Mouse (Mus musculus): ENCODE measurements at regions not wholly inside any gene's neighbourhood (a gene's known extent, or its start where the extent isn't known, plus 50 kb on each side); places are given as distances from the start of the nearest gene placed in this dataset.

DNA sequence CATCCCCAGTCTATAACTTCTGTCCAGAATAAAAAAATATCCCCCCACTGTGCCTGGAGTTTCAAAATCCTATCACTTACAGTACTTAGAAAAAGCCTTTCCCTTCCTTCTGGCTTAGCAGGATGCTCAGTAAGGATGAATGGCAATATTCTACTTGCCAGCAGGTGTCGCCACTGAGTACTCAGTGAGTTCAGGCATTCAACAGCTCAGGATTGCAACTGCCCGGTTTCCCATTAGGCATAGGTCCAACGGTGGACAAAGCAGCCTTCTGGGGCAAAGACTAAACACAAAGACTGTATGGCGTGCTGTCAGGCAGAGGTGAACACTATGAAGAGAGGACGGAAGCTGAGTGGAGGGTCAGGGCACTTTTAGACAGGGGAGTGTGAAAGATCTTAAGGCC is 224.3 kb upstream of the 4930535I16Rik start:
- Histone ChIP-seq H3K4me3 (ENCODE audit: extremely low read depth, insufficient read depth, insufficient read length) (no peak overlapping the region), H3K36me3 (ENCODE audit: control insufficient read depth, insufficient read depth, low read length) (no peaks in the 10 kb centered on the region), H3K4me1 (ENCODE audit: control insufficient read depth, insufficient read depth, insufficient read length) (no peaks in the 10 kb centered on the region), H3K27me3 (ENCODE audit: control insufficient read depth, insufficient read depth, low read length) (no peaks in the 10 kb centered on the region), H3K27ac (ENCODE audit: insufficient read depth, low read length) (no peak overlapping the region)
- WGBS, result 18% methylated on average over 5 of the region's 5 CpGs
- peak; percentile 58; the same call in 1 of the 2 replicates for TF ChIP-seq CTCF (IDR thresholded peaks at IDR 0.05; ENCODE audit: extremely low read depth, insufficient read depth, insufficient read length, insufficient replicate concordance)
- no peak for TF ChIP-seq POLR2A (IDR thresholded peaks at IDR 0.05; ENCODE audit: low read depth, low read length)
- peak in 1 of 2 experiments; percentile 54 for DNase-seq (ENCODE audit: low read depth in 1 of 2, low spot score in 2 of 2)

DNA sequence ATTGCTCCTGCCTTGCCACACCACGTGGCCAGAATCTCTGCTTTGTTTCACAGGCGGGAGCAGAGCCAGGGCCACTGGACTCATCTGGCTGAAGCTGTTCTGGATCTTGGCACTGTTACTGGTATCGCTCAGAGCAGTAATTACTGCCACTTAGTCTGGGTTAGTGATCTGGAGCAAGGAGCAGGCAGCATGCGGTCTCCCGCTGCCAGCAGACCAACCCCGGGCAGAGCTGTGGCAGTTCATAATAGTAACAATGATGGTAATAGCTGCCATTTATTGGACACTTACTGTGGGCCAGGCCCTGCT is 217.3 kb upstream of the 4930535I16Rik start:
- H3K4me3 ChIP-seq (ENCODE audit: extremely low read depth, insufficient read depth, insufficient read length), result no peak overlapping the region
- DNase-seq (ENCODE audit: low read depth in 1 of 2, low spot score in 2 of 2), result no peak
- no peak overlapping the region for H3K27ac ChIP-seq (ENCODE audit: insufficient read depth, low read length)
- no peaks in the 10 kb centered on the region for H3K36me3 ChIP-seq (ENCODE audit: control insufficient read depth, insufficient read depth, low read length)
- H3K4me1 ChIP-seq (ENCODE audit: control insufficient read depth, insufficient read depth, insufficient read length), result no peaks in the 10 kb centered on the region
- no peaks in the 10 kb centered on the region for H3K27me3 ChIP-seq (ENCODE audit: control insufficient read depth, insufficient read depth, low read length)
- WGBS, result 76% methylated on average over 6 of the region's 6 CpGs
- TF ChIP-seq CTCF (IDR thresholded peaks at IDR 0.05; ENCODE audit: extremely low read depth, insufficient read depth, insufficient read length, insufficient replicate concordance), result no peak
- no peak for TF ChIP-seq POLR2A (IDR thresholded peaks at IDR 0.05; ENCODE audit: low read depth, low read length)

DNA sequence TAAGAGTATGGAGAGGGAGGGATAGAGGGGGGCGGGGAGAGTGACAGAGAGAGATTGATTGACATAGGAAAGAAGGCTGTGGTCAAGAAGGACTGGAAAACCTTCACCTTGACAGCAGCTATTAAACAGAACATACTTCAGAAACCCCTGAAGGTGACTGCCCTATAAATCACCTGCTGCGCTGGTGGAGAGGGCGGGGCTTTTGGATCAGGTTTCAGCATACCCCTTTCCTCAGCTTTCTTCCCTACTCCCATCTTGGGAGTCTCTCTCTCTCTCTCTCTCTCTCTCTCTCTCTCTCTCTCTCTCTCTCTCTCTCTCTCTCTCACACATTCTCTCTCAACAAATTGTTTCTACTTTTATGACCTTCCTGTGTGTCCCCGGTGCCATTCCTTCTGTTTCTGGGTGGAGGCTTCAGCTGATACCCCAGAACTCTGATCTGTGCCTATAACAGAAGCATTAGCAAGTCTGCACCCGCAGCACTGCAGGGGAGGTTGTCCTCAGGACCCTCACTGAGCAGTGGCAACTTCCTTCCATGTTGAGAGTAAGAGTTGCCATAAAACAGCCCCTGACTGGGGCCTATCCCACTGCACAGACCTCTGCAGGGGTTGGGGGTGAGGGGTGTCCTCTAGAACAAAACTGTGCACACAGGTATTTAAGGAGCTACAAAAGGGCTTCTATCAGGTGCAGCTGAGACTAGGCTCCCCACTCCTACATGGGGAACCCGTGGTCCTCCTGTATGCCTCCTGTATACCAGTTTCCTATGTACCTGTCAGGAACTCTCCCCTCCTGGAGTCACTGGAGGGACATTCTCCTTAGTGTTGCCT is 216.7 kb upstream of the 4930535I16Rik start:
- TF ChIP-seq POLR2A (IDR thresholded peaks at IDR 0.05; ENCODE audit: low read depth, low read length), result no peak
- no peak for TF ChIP-seq CTCF (IDR thresholded peaks at IDR 0.05; ENCODE audit: extremely low read depth, insufficient read depth, insufficient read length, insufficient replicate concordance)
- H3K27me3 ChIP-seq (ENCODE audit: control insufficient read depth, insufficient read depth, low read length), result no peaks in the 10 kb centered on the region
- H3K36me3 ChIP-seq (ENCODE audit: control insufficient read depth, insufficient read depth, low read length), result no peaks in the 10 kb centered on the region
- H3K27ac ChIP-seq (ENCODE audit: insufficient read depth, low read length), result no peak overlapping the region
- 30% methylated on average over 6 of the region's 6 CpGs for WGBS
- no peak overlapping the region for H3K4me3 ChIP-seq (ENCODE audit: extremely low read depth, insufficient read depth, insufficient read length)
- DNase-seq (ENCODE audit: low read depth in 1 of 2, low spot score in 2 of 2), result no peak
- no peaks in the 10 kb centered on the region for H3K4me1 ChIP-seq (ENCODE audit: control insufficient read depth, insufficient read depth, insufficient read length)

DNA sequence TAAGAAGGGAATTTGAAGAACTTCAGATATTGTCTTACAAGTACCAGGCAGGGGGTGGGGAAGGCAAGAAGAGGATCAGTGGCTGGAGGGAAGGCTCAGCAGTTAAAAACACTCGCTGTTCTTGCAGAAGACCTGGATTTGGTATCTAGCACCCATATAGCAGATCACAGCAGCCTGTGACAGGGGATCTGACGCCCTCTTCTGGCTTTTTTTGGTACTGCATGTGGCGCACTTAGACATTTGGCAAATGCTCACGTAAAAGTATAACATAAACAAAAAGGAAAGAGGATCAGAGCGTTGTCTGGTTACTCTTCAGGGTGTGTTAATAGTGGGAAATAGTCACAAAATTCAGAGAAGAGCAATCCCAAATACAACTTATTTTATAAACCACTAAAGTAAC is 213.1 kb upstream of the 4930535I16Rik start:
- DNase-seq (ENCODE audit: low read depth in 1 of 2, low spot score in 2 of 2), result no peak
- Histone ChIP-seq H3K4me3 (ENCODE audit: extremely low read depth, insufficient read depth, insufficient read length) (no peak overlapping the region), H3K27me3 (ENCODE audit: control insufficient read depth, insufficient read depth, low read length) (no peaks in the 10 kb centered on the region), H3K27ac (ENCODE audit: insufficient read depth, low read length) (no peak overlapping the region), H3K36me3 (ENCODE audit: control insufficient read depth, insufficient read depth, low read length) (no peaks in the 10 kb centered on the region), H3K4me1 (ENCODE audit: control insufficient read depth, insufficient read depth, insufficient read length) (no peaks in the 10 kb centered on the region)
- TF ChIP-seq CTCF (IDR thresholded peaks at IDR 0.05; ENCODE audit: extremely low read depth, insufficient read depth, insufficient read length, insufficient replicate concordance), result no peak
- no peak for TF ChIP-seq POLR2A (IDR thresholded peaks at IDR 0.05; ENCODE audit: low read depth, low read length)
- 72% methylated on average over 5 of the region's 5 CpGs for WGBS

DNA sequence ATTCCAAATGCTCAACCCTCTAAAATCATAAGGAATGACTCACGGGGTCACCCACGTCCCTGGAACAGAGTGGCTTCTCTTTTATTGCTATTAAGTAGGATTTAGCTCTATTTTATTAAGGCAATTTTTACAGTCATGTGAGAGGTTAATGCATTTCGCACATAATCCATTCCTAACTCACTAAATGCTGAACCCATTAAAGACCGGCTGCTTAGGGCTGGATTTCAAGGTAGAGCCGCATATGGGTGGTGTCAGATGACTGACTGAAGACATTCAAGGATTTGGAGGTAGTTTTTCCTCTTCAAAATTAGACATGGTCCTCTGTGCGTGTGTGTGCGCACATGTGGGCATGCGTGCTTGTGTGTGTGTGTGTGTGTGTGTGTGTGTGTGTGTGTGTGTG is 208.4 kb upstream of the 4930535I16Rik start:
- Histone ChIP-seq H3K4me1 (ENCODE audit: control insufficient read depth, insufficient read depth, insufficient read length) (no peaks in the 10 kb centered on the region), H3K36me3 (ENCODE audit: control insufficient read depth, insufficient read depth, low read length) (no peaks in the 10 kb centered on the region), H3K27ac (ENCODE audit: insufficient read depth, low read length) (no peak overlapping the region), H3K4me3 (ENCODE audit: extremely low read depth, insufficient read depth, insufficient read length) (no peak overlapping the region), H3K27me3 (ENCODE audit: control insufficient read depth, insufficient read depth, low read length) (no peaks in the 10 kb centered on the region)
- 86% methylated on average over 8 of the region's 8 CpGs for WGBS
- DNase-seq (ENCODE audit: low read depth in 1 of 2, low spot score in 2 of 2), result no peak
- TF ChIP-seq POLR2A (IDR thresholded peaks at IDR 0.05; ENCODE audit: low read depth, low read length) (no peak), CTCF (IDR thresholded peaks at IDR 0.05; ENCODE audit: extremely low read depth, insufficient read depth, insufficient read length, insufficient replicate concordance) (no peak)

DNA sequence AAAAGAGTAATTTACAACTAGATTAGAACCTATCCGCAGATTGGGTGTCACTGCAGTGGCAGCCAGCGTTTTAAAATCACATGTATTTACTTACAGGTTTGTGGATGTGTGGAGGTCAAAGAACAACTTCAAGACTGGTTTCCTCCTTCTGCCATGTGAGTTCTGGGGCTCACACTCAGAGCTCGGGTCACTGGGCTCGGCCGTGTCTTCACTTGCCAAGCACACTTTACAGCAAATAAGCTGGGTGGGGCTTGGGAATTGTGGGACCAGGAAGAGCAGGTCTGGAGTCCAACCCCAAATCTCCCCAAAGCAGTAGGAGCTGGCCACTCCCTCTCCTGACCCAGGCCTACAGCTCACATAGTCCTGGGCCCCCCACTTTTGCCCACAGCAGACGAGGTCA is 202.5 kb upstream of the 4930535I16Rik start:
- no peak overlapping the region for H3K27ac ChIP-seq (ENCODE audit: insufficient read depth, low read length)
- no peaks in the 10 kb centered on the region for H3K4me1 ChIP-seq (ENCODE audit: control insufficient read depth, insufficient read depth, insufficient read length)
- H3K4me3 ChIP-seq (ENCODE audit: extremely low read depth, insufficient read depth, insufficient read length), result no peak overlapping the region
- H3K36me3 ChIP-seq (ENCODE audit: control insufficient read depth, insufficient read depth, low read length), result no peaks in the 10 kb centered on the region
- no peak for TF ChIP-seq CTCF (IDR thresholded peaks at IDR 0.05; ENCODE audit: extremely low read depth, insufficient read depth, insufficient read length, insufficient replicate concordance)
- no peak for TF ChIP-seq POLR2A (IDR thresholded peaks at IDR 0.05; ENCODE audit: low read depth, low read length)
- no peak for DNase-seq (ENCODE audit: low read depth in 1 of 2, low spot score in 2 of 2)
- H3K27me3 ChIP-seq (ENCODE audit: control insufficient read depth, insufficient read depth, low read length), result no peaks in the 10 kb centered on the region
- WGBS, result 73% methylated on average over 6 of the region's 6 CpGs

DNA sequence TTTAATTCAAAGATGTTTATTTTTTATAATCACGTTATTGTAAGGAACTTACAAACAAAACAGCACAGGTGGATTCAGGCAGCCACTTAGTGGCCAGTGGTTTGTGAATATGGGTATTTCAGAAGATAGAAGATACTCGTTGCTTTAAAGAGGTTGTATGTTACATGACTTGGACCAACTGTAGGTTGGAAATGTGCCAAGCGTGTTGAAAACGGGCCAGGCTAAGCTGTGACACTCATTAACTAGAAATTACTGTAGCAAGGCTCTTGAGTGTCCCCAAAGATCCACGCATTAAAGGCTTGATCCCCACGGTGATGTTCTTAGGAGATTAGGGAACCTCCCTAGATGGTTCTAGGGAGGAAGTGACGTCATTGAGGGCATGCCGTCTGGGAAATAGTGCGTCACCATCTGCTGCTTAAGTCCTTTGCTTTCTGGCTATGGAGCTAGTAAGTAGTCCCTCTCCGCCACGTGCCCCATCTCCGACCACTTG is 196.1 kb upstream of the 4930535I16Rik start:
- Histone ChIP-seq H3K4me1 (ENCODE audit: control insufficient read depth, insufficient read depth, insufficient read length) (no peaks in the 10 kb centered on the region), H3K27ac (ENCODE audit: insufficient read depth, low read length) (no peak overlapping the region), H3K36me3 (ENCODE audit: control insufficient read depth, insufficient read depth, low read length) (no peaks in the 10 kb centered on the region), H3K4me3 (ENCODE audit: extremely low read depth, insufficient read depth, insufficient read length) (no peak overlapping the region), H3K27me3 (ENCODE audit: control insufficient read depth, insufficient read depth, low read length) (no peaks in the 10 kb centered on the region)
- no peak for TF ChIP-seq CTCF (IDR thresholded peaks at IDR 0.05; ENCODE audit: extremely low read depth, insufficient read depth, insufficient read length, insufficient replicate concordance)
- TF ChIP-seq POLR2A (IDR thresholded peaks at IDR 0.05; ENCODE audit: low read depth, low read length), result no peak
- no peak for DNase-seq (ENCODE audit: low read depth in 1 of 2, low spot score in 2 of 2)
- WGBS, result 78% methylated on average over 12 of the region's 12 CpGs

Measured in spleen, adult 2 months (tissue).